Mouse (Mus musculus) C2C12 (cell line): ENCODE measurements at regions not wholly inside any gene's neighbourhood (a gene's known extent, or its start where the extent isn't known, plus 50 kb on each side); places are given as distances from the start of the nearest gene placed in this dataset.
A peak's percentile ranks its signal among the peaks of the same experiment; 100 is the strongest.

Source experiments
- H3K27me3 ChIP-seq: one replicate; pipeline ENCODE4 v1.6.1; 2011; ENCODE audit not compliant: control insufficient read depth, insufficient read depth, insufficient read length
- H3K36me3 ChIP-seq: one replicate; pipeline ENCODE4 v1.6.1; 2011; ENCODE audit not compliant: control insufficient read depth, insufficient read depth
- H3K4me3 ChIP-seq: one replicate; pipeline ENCODE4 v1.5.1; 2011; ENCODE audit warnings: mild to moderate bottlenecking, control low read depth; ENCODE audit not compliant: poor library complexity, insufficient read depth, severe bottlenecking
- H3K79me2 ChIP-seq: one replicate; pipeline ENCODE4 v1.6.1; 2011; ENCODE audit not compliant: control insufficient read depth, insufficient read depth
- H3K79me3 ChIP-seq: one replicate; pipeline ENCODE4 v1.6.1; 2011; ENCODE audit warnings: low read depth, control low read depth
- H3ac ChIP-seq: one replicate; pipeline ENCODE3; 2011; ENCODE audit warnings: low read depth; ENCODE audit not compliant: control insufficient read depth, insufficient read length
- CEBPB ChIP-seq: IDR thresholded peaks from one replicate; pipeline ENCODE4 v1.6.1; 2011; ENCODE audit warnings: low read depth, mild to moderate bottlenecking, control low read depth, moderate library complexity
- CTCF ChIP-seq: IDR thresholded peaks from one replicate; pipeline ENCODE4 v1.5.1; 2011; ENCODE audit not compliant: control insufficient read depth, insufficient read depth, insufficient read length
- FOSL1 ChIP-seq: IDR thresholded peaks from one replicate; pipeline ENCODE4 v1.8.0; 2011; ENCODE audit warnings: mild to moderate bottlenecking, low read length; ENCODE audit not compliant: poor library complexity, insufficient read depth, severe bottlenecking
- MAX ChIP-seq: IDR thresholded peaks from one replicate; pipeline ENCODE4 v1.6.1; 2011; ENCODE audit warnings: mild to moderate bottlenecking, control low read depth
- MYOD1 ChIP-seq: IDR thresholded peaks from one replicate; pipeline ENCODE4 v1.6.1; 2011; ENCODE audit warnings: low read depth; ENCODE audit not compliant: control insufficient read depth, insufficient read length
- MYOG ChIP-seq: IDR thresholded peaks from one replicate; pipeline ENCODE4 v1.6.1; 2011; ENCODE audit not compliant: control insufficient read depth, insufficient read length; ENCODE audit errors: extremely low read depth
- USF1 ChIP-seq: IDR thresholded peaks from one replicate; pipeline ENCODE4 v1.6.1; 2011; ENCODE audit warnings: low read depth, mild to moderate bottlenecking, control low read depth, moderate library complexity

- Histone ChIP-seq H3K36me3 (no peaks in the 10 kb centered on the region), H3ac (no peak overlapping the region), H3K79me2 (no peaks in the 10 kb centered on the region), H3K27me3 (no peaks in the 10 kb centered on the region), H3K79me3 (no peaks in the 10 kb centered on the region), H3K4me3 (no peak overlapping the region)
- TF ChIP-seq CTCF = no peak
- TF ChIP-seq MAX = no peak
- no peak for TF ChIP-seq FOSL1
- no peak for TF ChIP-seq MYOD1
- TF ChIP-seq MYOG = no peak
- no peak for TF ChIP-seq CEBPB
- TF ChIP-seq USF1 = no peak
Measured at GRCm38 (mm10) chr8:53997461-53997860, 79.9 kb upstream of the Vegfc start.

GRCm38 (mm10) chr8:54002948-54003347, 74.5 kb upstream of the Vegfc start:
- H3ac ChIP-seq = no peak overlapping the region
- H3K79me3 ChIP-seq = no peaks in the 10 kb centered on the region
- no peaks in the 10 kb centered on the region for H3K36me3 ChIP-seq
- H3K27me3 ChIP-seq = no peaks in the 10 kb centered on the region
- no peak overlapping the region for H3K4me3 ChIP-seq
- TF ChIP-seq FOSL1 (no peak), USF1 (no peak), CEBPB (no peak), MYOG (no peak), MYOD1 (no peak), MAX (no peak), CTCF (no peak)
- H3K79me2 ChIP-seq = no peaks in the 10 kb centered on the region

GRCm38 (mm10) chr8:54014096-54014495, 63.3 kb upstream of the Vegfc start:
- H3K27me3 ChIP-seq = no peaks in the 10 kb centered on the region
- H3K79me2 ChIP-seq = no peaks in the 10 kb centered on the region
- TF ChIP-seq CEBPB = peak; percentile 3
- no peak for TF ChIP-seq MYOG
- no peak for TF ChIP-seq FOSL1
- no peak for TF ChIP-seq CTCF
- no peak for TF ChIP-seq MAX
- no peak for TF ChIP-seq USF1
- H3K36me3 ChIP-seq = no peaks in the 10 kb centered on the region
- no peaks in the 10 kb centered on the region for H3K79me3 ChIP-seq
- no peak overlapping the region for H3K4me3 ChIP-seq
- H3ac ChIP-seq = no peak overlapping the region

- Histone ChIP-seq H3K4me3 (no peak overlapping the region), H3K36me3 (no peaks in the 10 kb centered on the region)
- no peak for TF ChIP-seq MAX
- no peak for TF ChIP-seq CTCF
- no peak for TF ChIP-seq MYOG
- TF ChIP-seq USF1 = no peak
- peak; percentile 51 for TF ChIP-seq MYOD1
- TF ChIP-seq CEBPB = no peak
Measured at GRCm38 (mm10) chr8:54018535-54019165, 58.8 kb upstream of the Vegfc start.

More at GRCm38 (mm10) chr8:54018535-54019165, 58.8 kb upstream of the Vegfc start:
- no peaks in the 10 kb centered on the region for H3K79me2 ChIP-seq
- no peak overlapping the region for H3ac ChIP-seq
- H3K27me3 ChIP-seq = no peaks in the 10 kb centered on the region
- no peaks in the 10 kb centered on the region for H3K79me3 ChIP-seq
